Mouse (Mus musculus) lung, embryonic 15.5 days (tissue): ENCODE data around the gene Kcnk16. TPM values are rescaled to one million over a fixed set of nuclear protein-coding genes. Genes with fewer than 3 reads are reported as not detected.

Experiments used
- ATAC-seq: fragments of 200-750 bp; cut with Nextera tagmentation; 2 replicates; pipeline ENCODE4 v1.8.0; 2017; ENCODE audit warnings: moderate number of reproducible peaks, borderline replicate concordance; ENCODE audit not compliant: low FRiP score, low TSS enrichment; ENCODE audit errors: extremely low read depth
- H3K27ac ChIP-seq: fragments of 300-500 bp; sonication (generic); 2 replicates; pipeline ENCODE4 v1.5.1; 2015; ENCODE audit warnings: moderate library complexity, mild to moderate bottlenecking, inconsistent platforms
- H3K27me3 ChIP-seq: fragments of 300-500 bp; sonication (generic); 2 replicates; pipeline ENCODE4 v1.6.1; 2015; ENCODE audit warnings: inconsistent platforms
- H3K36me3 ChIP-seq: fragments of 300-500 bp; sonication (generic); 2 replicates; pipeline ENCODE4 v1.6.1; 2015; ENCODE audit warnings: inconsistent platforms
- H3K4me1 ChIP-seq: fragments of 300-500 bp; sonication (generic); 2 replicates; pipeline ENCODE4 v1.6.1; 2015; ENCODE audit warnings: inconsistent platforms
- H3K4me2 ChIP-seq: fragments of 300-500 bp; sonication (generic); 2 replicates; pipeline ENCODE4 v1.6.1; 2015; ENCODE audit warnings: inconsistent platforms, mild to moderate bottlenecking, moderate library complexity
- H3K4me3 ChIP-seq: fragments of 300-500 bp; sonication (generic); 2 replicates; pipeline ENCODE4 v1.5.1; 2015; ENCODE audit warnings: mild to moderate bottlenecking, inconsistent platforms
- H3K9ac ChIP-seq: fragments of 300-500 bp; sonication (generic); 2 replicates; pipeline ENCODE4 v1.6.1; 2015; ENCODE audit warnings: inconsistent platforms
- H3K9me3 ChIP-seq: fragments of 300-500 bp; sonication (generic); 2 replicates; pipeline ENCODE4 v1.6.1; 2016; ENCODE audit warnings: inconsistent platforms
- WGBS: fragments of 180-500 bp; shearing (Covaris S2); methylation state at CpG from one replicate; pipeline ENCODE4 v1.1.7; 2015; 5-methylcytosine and 5-hydroxymethylcytosine counted together
- polyA plus RNA-seq: library from polyadenylated mRNA; unstranded; fragments of >200 nt; fragmentation: Nextera tagmentation; extraction: Ambion mirVana; gene quantifications from 2 replicates; pipeline ENCODE4 v1.2.1, GENCODE M21; 2015

Kcnk16 gene
- polyA plus RNA-seq, 1 experiment from 2014 or later: 1.3 TPM

DNA sequence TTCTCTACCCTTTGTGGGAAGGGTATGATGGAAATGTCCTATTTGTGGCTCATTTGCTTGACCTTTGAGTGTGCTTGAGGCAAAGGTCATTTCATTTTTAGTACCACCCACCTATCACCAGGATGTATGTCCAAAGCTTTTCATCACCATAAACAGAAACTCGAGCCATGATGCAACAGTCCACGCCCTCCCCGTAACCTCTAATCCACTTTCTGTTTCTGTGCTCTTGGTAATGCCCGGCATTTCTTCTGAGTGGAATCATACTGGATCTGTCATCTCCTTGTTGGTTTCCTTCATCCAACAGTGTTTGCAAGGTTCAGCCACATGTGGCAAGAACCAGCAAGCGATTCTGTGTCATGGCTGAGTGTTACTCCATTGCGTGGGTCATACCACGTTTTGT lies 54.9 kb downstream of the Kcnk16 start:
- H3K36me3 ChIP-seq: no peaks in the 10 kb centered on the region
- H3K4me3 ChIP-seq: no peak overlapping the region
- ATAC-seq: no peak
- H3K9me3 ChIP-seq: no peaks in the 10 kb centered on the region
- H3K27ac ChIP-seq: no peak overlapping the region
- H3K4me1 ChIP-seq: no peaks in the 10 kb centered on the region
- WGBS: 68% methylated on average over 7 of the region's 7 CpGs
- H3K9ac ChIP-seq: no peak overlapping the region
- no peak overlapping the region for H3K4me2 ChIP-seq
- no peaks in the 10 kb centered on the region for H3K27me3 ChIP-seq

DNA sequence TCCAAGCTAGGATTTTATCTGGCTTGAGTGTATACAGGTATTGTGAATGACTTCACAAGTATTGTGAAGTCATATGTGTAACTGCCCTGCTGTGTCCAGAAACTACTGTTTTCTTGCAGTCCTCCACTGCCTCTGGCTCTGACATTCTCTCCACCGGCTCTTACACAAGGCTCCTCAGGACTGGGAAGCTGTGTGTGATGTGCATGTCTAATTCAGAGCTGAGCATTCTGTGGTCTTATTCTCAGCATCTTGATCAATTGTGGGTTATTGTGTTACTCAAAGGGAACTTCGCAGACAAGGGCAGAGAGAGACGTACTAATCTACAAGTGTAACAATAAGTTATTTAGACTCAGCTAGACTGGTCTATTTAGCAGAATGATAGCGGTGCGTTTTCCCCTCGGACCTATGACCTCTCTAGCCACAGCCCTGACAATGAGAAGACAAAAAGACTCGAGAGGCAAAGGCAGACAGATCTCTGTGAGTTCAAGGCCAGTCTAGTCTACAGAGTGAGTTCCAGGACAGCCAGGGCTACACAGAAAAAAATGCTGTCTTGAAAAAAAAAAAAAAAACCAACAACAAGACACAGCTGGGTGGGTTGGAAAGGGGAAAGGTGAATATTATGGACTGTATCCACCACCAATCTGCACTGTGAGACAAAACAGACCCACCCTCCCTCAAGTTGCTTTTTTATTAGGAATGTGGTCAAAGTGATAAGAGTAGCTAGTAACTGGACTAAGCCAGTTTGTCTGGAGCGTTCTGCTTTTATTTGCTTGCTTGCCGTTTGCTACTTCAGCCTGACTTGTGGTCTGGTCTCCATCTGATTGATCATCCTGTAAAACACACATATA lies 57.0 kb downstream of the Kcnk16 start:
- no peak overlapping the region for H3K4me2 ChIP-seq
- ATAC-seq: no peak
- no peaks in the 10 kb centered on the region for H3K36me3 ChIP-seq
- 54% methylated on average over 9 of the region's 9 CpGs for WGBS
- no peak overlapping the region for H3K27ac ChIP-seq
- no peak overlapping the region for H3K4me3 ChIP-seq
- no peaks in the 10 kb centered on the region for H3K9me3 ChIP-seq
- H3K27me3 ChIP-seq: no peaks in the 10 kb centered on the region
- peaks cover 6% of the 10 kb centered on the region; the same call in 1 of the 2 replicates for H3K4me1 ChIP-seq
- H3K9ac ChIP-seq: no peak overlapping the region

Other genes with a start within 250 kb of the Kcnk16 start
- 12.0 and 13.1 TPM in 2 replicates for gene Saysd1, start 130.7 kb downstream of the Kcnk16 start, polyA plus RNA-seq
- gene Kcnk5, start 87.4 kb downstream of the Kcnk16 start, polyA plus RNA-seq: 12.3 and 12.5 TPM in 2 replicates
- gene Nudt13, start 25.5 kb upstream of the Kcnk16 start, polyA plus RNA-seq: 15.0 and 21.2 TPM in 2 replicates
- gene Ecd, start 78.9 kb upstream of the Kcnk16 start, polyA plus RNA-seq: 49.1 and 50.0 TPM in 2 replicates
- gene Fam149b, start 79.0 kb upstream of the Kcnk16 start, polyA plus RNA-seq: 32.4 and 35.8 TPM in 2 replicates
- 190 and 191 TPM in 2 replicates for gene Dnajc9, start 119.7 kb upstream of the Kcnk16 start, polyA plus RNA-seq
- 90.3 and 93.7 TPM in 2 replicates for gene Mrps16, start 124.4 kb upstream of the Kcnk16 start, polyA plus RNA-seq
- 1.5 and 1.7 TPM in 2 replicates for gene Cfap70, start 183.0 kb upstream of the Kcnk16 start, polyA plus RNA-seq
- 38.8 and 44.7 TPM in 2 replicates for gene Anxa7, start 210.9 kb upstream of the Kcnk16 start, polyA plus RNA-seq
- gene Mss51, start 227.7 kb upstream of the Kcnk16 start, polyA plus RNA-seq: 0.50 and 0.82 TPM in 2 replicates